Mouse (Mus musculus): Measurements from ENCODE around the gene Ranbp1. TPM values are rescaled to one million over a fixed set of nuclear protein-coding genes. Genes with fewer than 3 reads are reported as not detected.

The Ranbp1 gene
- total and polyA plus RNA-seq, 2 experiments = 37.0 to 39.5 TPM

DNA sequence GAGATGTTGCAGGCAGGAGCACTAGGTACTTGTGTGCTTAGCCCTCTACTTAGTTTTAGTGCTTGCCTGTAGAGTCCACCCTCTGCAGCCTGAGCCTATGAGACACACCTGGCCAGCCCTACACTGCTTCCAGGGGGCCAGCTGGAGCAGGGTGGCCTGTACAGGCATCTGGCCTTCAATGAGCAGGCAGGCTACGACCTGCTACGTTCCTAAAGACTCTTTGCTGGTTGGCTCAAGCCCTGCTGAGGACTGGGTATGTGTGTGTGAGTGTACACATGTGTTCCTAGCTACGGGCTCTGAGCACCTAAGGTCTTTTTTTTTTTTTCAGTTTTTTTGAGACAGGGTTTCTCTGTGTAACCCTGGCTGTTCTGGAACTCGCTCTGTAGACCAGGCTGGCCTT is 17.1 kb downstream of the Ranbp1 start:
- no peaks in the 10 kb centered on the region for H3K27me3 ChIP-seq (ENCODE audit: control insufficient read depth, insufficient read depth, low read length)
- H3K9ac ChIP-seq (ENCODE audit: low read depth, low read length) = no peak overlapping the region
- H3K79me2 ChIP-seq (ENCODE audit: control insufficient read depth, insufficient read depth, low read length) = no peaks in the 10 kb centered on the region
- DNase-seq (ENCODE audit: extremely low read depth, low read depth, low spot score) = no peak
- no peaks in the 10 kb centered on the region for H3K36me3 ChIP-seq (ENCODE audit: control insufficient read depth, insufficient read depth, low read length)
- TF ChIP-seq POLR2A (IDR thresholded peaks at IDR 0.05; ENCODE audit: extremely low read depth, insufficient read depth, low read length) = no peak
- TF ChIP-seq CTCF (IDR thresholded peaks at IDR 0.05; ENCODE audit: low read depth, low read length) = no peak
- H3K27ac ChIP-seq (replicated peaks; ENCODE audit: insufficient read depth, low read depth, low read length) = no peak overlapping the region
- 93% methylated on average over 4 of the region's 4 CpGs for WGBS
- no peak overlapping the region for H3K4me3 ChIP-seq (ENCODE audit: insufficient read depth, low read depth, low read length)
- H3K4me1 ChIP-seq (ENCODE audit: control insufficient read depth, insufficient read depth, low read length) = peaks cover 17% of the 10 kb centered on the region

DNA sequence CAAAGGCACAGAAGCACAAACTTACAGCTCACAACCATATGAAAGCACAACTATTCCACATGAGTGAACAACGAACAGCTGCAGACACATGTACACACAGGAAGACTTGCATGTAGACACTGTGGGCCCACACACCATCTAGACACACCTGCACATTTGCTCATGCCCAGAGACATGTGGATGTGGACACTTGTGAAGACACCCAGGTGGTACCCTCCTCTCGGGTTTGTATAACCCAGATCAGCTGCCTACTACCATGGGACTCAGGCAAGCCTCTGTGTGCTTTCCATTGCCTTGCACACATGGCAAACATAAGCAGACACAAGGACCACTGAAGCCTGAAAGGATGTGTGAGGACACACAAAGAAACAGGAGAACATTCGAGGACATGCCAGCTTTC is 17.5 kb downstream of the Ranbp1 start:
- no peak for TF ChIP-seq CTCF (IDR thresholded peaks at IDR 0.05; ENCODE audit: low read depth, low read length)
- no peak for TF ChIP-seq POLR2A (IDR thresholded peaks at IDR 0.05; ENCODE audit: extremely low read depth, insufficient read depth, low read length)
- Histone ChIP-seq H3K9ac (ENCODE audit: low read depth, low read length) (no peak overlapping the region), H3K79me2 (ENCODE audit: control insufficient read depth, insufficient read depth, low read length) (no peaks in the 10 kb centered on the region), H3K4me1 (ENCODE audit: control insufficient read depth, insufficient read depth, low read length) (peaks cover 13% of the 10 kb centered on the region), H3K36me3 (ENCODE audit: control insufficient read depth, insufficient read depth, low read length) (no peaks in the 10 kb centered on the region), H3K27me3 (ENCODE audit: control insufficient read depth, insufficient read depth, low read length) (no peaks in the 10 kb centered on the region), H3K4me3 (ENCODE audit: insufficient read depth, low read depth, low read length) (no peak overlapping the region), H3K27ac (replicated peaks; ENCODE audit: insufficient read depth, low read depth, low read length) (no peak overlapping the region)
- WGBS = 83% methylated on average over 3 of the region's 3 CpGs
- no peak for DNase-seq (ENCODE audit: extremely low read depth, low read depth, low spot score)

DNA sequence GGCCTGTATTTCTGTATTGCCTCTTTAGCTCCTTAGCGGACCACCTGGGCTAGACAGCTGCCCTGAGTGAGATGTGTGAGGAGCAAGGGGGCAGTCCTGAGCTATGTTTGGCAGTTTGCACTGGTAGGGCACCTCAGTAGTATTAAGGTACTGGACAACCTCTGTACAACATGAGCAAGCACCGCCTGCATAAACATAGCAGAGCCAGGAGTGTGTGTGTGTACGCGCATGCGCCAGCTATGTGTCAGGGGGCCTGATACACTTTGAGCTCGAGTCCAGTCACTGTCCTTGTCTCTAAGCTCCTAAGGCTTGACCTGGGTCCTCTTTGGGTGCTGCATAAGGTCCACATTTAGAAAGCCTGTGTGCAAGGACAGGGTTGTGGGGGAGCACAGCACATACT is 17.9 kb downstream of the Ranbp1 start:
- Histone ChIP-seq H3K27me3 (ENCODE audit: control insufficient read depth, insufficient read depth, low read length) (no peaks in the 10 kb centered on the region), H3K79me2 (ENCODE audit: control insufficient read depth, insufficient read depth, low read length) (no peaks in the 10 kb centered on the region), H3K27ac (replicated peaks; ENCODE audit: insufficient read depth, low read depth, low read length) (no peak overlapping the region), H3K4me1 (ENCODE audit: control insufficient read depth, insufficient read depth, low read length) (peaks cover 9% of the 10 kb centered on the region; the same call in 1 of the 2 replicates), H3K36me3 (ENCODE audit: control insufficient read depth, insufficient read depth, low read length) (no peaks in the 10 kb centered on the region), H3K9ac (ENCODE audit: low read depth, low read length) (no peak overlapping the region), H3K4me3 (ENCODE audit: insufficient read depth, low read depth, low read length) (no peak overlapping the region)
- DNase-seq (ENCODE audit: extremely low read depth, low read depth, low spot score) = no peak
- 82% methylated on average over 6 of the region's 6 CpGs for WGBS
- no peak for TF ChIP-seq CTCF (IDR thresholded peaks at IDR 0.05; ENCODE audit: low read depth, low read length)
- TF ChIP-seq POLR2A (IDR thresholded peaks at IDR 0.05; ENCODE audit: extremely low read depth, insufficient read depth, low read length) = no peak

DNA sequence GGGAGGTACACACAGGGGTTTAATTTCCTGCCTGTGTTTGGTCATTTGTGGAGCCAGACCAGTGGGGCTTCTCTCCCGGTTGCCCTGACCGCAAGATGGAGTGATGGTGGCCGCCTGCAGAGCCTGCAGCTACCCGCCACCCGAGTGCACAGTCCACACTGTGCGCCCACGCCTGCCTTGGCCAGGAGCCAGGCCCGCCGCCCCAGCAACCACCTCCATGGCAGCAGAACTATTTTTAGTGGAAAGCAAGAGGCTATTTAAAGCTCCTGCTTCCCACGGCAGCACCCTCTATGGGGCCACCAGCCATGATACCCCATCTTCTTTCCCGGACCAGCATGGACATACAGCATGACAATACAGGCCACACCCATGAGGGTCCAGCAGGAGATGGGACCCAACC is 18.9 kb downstream of the Ranbp1 start:
- Histone ChIP-seq H3K27ac (replicated peaks; ENCODE audit: insufficient read depth, low read depth, low read length) (no peak overlapping the region), H3K79me2 (ENCODE audit: control insufficient read depth, insufficient read depth, low read length) (no peaks in the 10 kb centered on the region), H3K27me3 (ENCODE audit: control insufficient read depth, insufficient read depth, low read length) (no peaks in the 10 kb centered on the region), H3K4me1 (ENCODE audit: control insufficient read depth, insufficient read depth, low read length) (peaks cover 9% of the 10 kb centered on the region; the same call in 1 of the 2 replicates), H3K36me3 (ENCODE audit: control insufficient read depth, insufficient read depth, low read length) (no peaks in the 10 kb centered on the region), H3K9ac (ENCODE audit: low read depth, low read length) (no peak overlapping the region), H3K4me3 (ENCODE audit: insufficient read depth, low read depth, low read length) (no peak overlapping the region)
- 31% methylated on average over 11 of the region's 11 CpGs for WGBS
- no peak for DNase-seq (ENCODE audit: extremely low read depth, low read depth, low spot score)
- TF ChIP-seq POLR2A (IDR thresholded peaks at IDR 0.05; ENCODE audit: extremely low read depth, insufficient read depth, low read length) (no peak), CTCF (IDR thresholded peaks at IDR 0.05; ENCODE audit: low read depth, low read length) (no peak)

DNA sequence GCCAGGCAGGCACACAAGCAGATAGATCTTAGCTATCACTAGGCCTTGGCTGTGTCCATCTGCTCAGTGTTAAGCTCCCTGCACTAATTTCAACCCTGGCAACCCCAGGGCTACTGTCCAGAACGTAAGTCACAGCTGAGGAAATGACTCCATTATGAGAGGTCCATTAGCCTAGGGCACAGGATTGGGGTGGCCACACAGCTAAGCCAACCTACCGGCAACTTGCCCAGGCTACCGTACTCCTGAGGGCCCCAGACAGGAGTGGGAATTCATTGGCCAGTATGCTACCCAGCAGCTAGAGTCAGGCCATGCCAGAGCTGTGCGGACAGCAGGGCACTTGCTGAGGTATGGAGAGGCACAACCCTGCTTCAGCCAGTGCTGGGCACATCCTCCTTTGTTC is 19.7 kb downstream of the Ranbp1 start:
- no peak overlapping the region for H3K4me3 ChIP-seq (ENCODE audit: insufficient read depth, low read depth, low read length)
- no peaks in the 10 kb centered on the region for H3K36me3 ChIP-seq (ENCODE audit: control insufficient read depth, insufficient read depth, low read length)
- DNase-seq (ENCODE audit: extremely low read depth, low read depth, low spot score) = no peak
- no peaks in the 10 kb centered on the region for H3K79me2 ChIP-seq (ENCODE audit: control insufficient read depth, insufficient read depth, low read length)
- H3K9ac ChIP-seq (ENCODE audit: low read depth, low read length) = no peak overlapping the region
- H3K27ac ChIP-seq (replicated peaks; ENCODE audit: insufficient read depth, low read depth, low read length) = no peak overlapping the region
- 0 out of 2 replicates have a peak, but pooled peaks cover 1% of the 10 kb centered on the region for H3K4me1 ChIP-seq (ENCODE audit: control insufficient read depth, insufficient read depth, low read length)
- H3K27me3 ChIP-seq (ENCODE audit: control insufficient read depth, insufficient read depth, low read length) = no peaks in the 10 kb centered on the region
- 94% methylated on average over 4 of the region's 4 CpGs for WGBS
- TF ChIP-seq CTCF (IDR thresholded peaks at IDR 0.05; ENCODE audit: low read depth, low read length) (no peak), POLR2A (IDR thresholded peaks at IDR 0.05; ENCODE audit: extremely low read depth, insufficient read depth, low read length) (no peak)

DNA sequence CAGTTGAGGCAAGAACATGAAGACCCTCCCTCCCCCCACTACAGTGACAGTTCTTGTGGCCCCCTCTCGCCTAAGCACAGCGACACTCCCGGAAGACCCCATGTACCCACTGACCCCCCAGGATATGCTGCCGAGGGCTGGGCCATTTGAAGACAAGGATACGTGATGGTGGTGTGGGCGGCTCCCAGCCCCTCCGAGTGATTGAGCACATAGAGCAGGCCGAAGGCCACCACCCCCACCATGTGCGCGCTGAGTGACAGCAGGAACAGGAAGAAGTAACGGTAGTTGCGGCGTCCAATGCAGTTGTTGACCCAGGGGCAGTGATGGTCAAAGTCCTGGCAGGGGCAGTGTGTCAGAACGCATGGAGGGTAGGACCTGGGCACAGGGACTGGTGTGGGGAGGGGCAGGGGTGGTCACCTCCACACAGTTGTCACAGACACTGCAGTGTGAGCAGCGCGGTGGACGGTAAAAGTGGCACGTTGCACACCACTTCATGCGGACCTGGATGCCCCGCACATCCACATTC is 20.6 kb downstream of the Ranbp1 start:
- 94% methylated on average over 20 of the region's 20 CpGs for WGBS

More for the DNA sequence above, 20.6 kb downstream of the Ranbp1 start:
- Histone ChIP-seq H3K27me3 (ENCODE audit: control insufficient read depth, insufficient read depth, low read length) (no peaks in the 10 kb centered on the region), H3K36me3 (ENCODE audit: control insufficient read depth, insufficient read depth, low read length) (no peaks in the 10 kb centered on the region), H3K4me3 (ENCODE audit: insufficient read depth, low read depth, low read length) (no peak overlapping the region), H3K79me2 (ENCODE audit: control insufficient read depth, insufficient read depth, low read length) (no peaks in the 10 kb centered on the region), H3K4me1 (ENCODE audit: control insufficient read depth, insufficient read depth, low read length) (no peaks in the 10 kb centered on the region), H3K27ac (replicated peaks; ENCODE audit: insufficient read depth, low read depth, low read length) (no peak overlapping the region), H3K9ac (ENCODE audit: low read depth, low read length) (no peak overlapping the region)
- TF ChIP-seq POLR2A (IDR thresholded peaks at IDR 0.05; ENCODE audit: extremely low read depth, insufficient read depth, low read length) = no peak
- no peak for TF ChIP-seq CTCF (IDR thresholded peaks at IDR 0.05; ENCODE audit: low read depth, low read length)
- DNase-seq (ENCODE audit: extremely low read depth, low read depth, low spot score) = no peak
